Mouse (Mus musculus): ENCODE results near the gene Emc3. TPM values are rescaled to one million over a fixed set of nuclear protein-coding genes. Genes with fewer than 3 reads are reported as not detected.
A peak's percentile ranks its signal among the peaks of the same experiment; 100 is the strongest.

Gene Emc3
- total RNA-seq (2014; fragmentation: Nextera tagmentation) (54.4 and 56.1 TPM in 2 replicates), total RNA-seq (2017) (34.8 and 37.1 TPM in 2 replicates), polyA plus RNA-seq (2012) (18.8 and 22.9 TPM in 2 replicates)

GRCm38 (mm10) chr6:113530932-113531839 lies at the start of gene Emc3, which contains the start of gene Fancd2:
Emc3 (minus strand) TSS chr6:113531652.
Fancd2 (plus strand) TSS chr6:113531682.
- TF ChIP-seq TAL1 (conservative IDR thresholded peaks at IDR 0.05; ENCODE audit: low read depth, low read length) (no peak), GATA2 (IDR thresholded peaks at IDR 0.05; ENCODE audit: borderline replicate concordance, low read depth, low read length) (no peak), GATA1 (IDR thresholded peaks at IDR 0.05; ENCODE audit: borderline replicate concordance, low read length) (no peak), POLR2AphosphoS5 (IDR thresholded peaks at IDR 0.05; ENCODE audit: insufficient replicate concordance, low read depth, low read length) (no peak), CTCF (IDR thresholded peaks at IDR 0.05; ENCODE audit: low read depth, low read length) (no peak)
- DNase-seq (ENCODE audit: low spot score) (peak; percentile 74), ATAC-seq (ENCODE audit: extremely low read depth, insufficient number of reproducible peaks, low FRiP score, poor library complexity, severe bottlenecking) (peak; percentile 72)
- Histone ChIP-seq H3K4me1 (ENCODE audit: insufficient read depth, low read depth, low read length) (peaks cover 31% of the 10 kb centered on the region), H3K27me3 (ENCODE audit: insufficient read depth, low read length) (no peaks in the 10 kb centered on the region), H3K4me3 (ENCODE audit: low read depth, low read length) (peak within 1 kb of the TSS; percentile 95), H3K36me3 (replicated peaks) (peaks cover 53% of the 10 kb centered on the region), H3K9me3 (replicated peaks) (no peaks in the 10 kb centered on the region)

GRCm38 (mm10) chr6:113579306-113579705 lies 47.9 kb upstream of the Emc3 start:
- TF ChIP-seq POLR2AphosphoS5 (IDR thresholded peaks at IDR 0.05; ENCODE audit: insufficient replicate concordance, low read depth, low read length) (no peak), GATA2 (IDR thresholded peaks at IDR 0.05; ENCODE audit: borderline replicate concordance, low read depth, low read length) (no peak), TAL1 (conservative IDR thresholded peaks at IDR 0.05; ENCODE audit: low read depth, low read length) (no peak), GATA1 (IDR thresholded peaks at IDR 0.05; ENCODE audit: borderline replicate concordance, low read length) (no peak), CTCF (IDR thresholded peaks at IDR 0.05; ENCODE audit: low read depth, low read length) (no peak)
- Histone ChIP-seq H3K4me1 (ENCODE audit: insufficient read depth, low read depth, low read length) (no peaks in the 10 kb centered on the region), H3K9me3 (replicated peaks) (no peaks in the 10 kb centered on the region), H3K4me3 (ENCODE audit: low read depth, low read length) (no peak overlapping the region), H3K27me3 (ENCODE audit: insufficient read depth, low read length) (no peaks in the 10 kb centered on the region), H3K36me3 (replicated peaks) (peaks cover 88% of the 10 kb centered on the region)
- DNase-seq (ENCODE audit: low spot score), result no peak
- ATAC-seq (ENCODE audit: extremely low read depth, insufficient number of reproducible peaks, low FRiP score, poor library complexity, severe bottlenecking), result no peak

- no peak for TF ChIP-seq POLR2AphosphoS5 (IDR thresholded peaks at IDR 0.05; ENCODE audit: insufficient replicate concordance, low read depth, low read length)
- TF ChIP-seq GATA2 (IDR thresholded peaks at IDR 0.05; ENCODE audit: borderline replicate concordance, low read depth, low read length), result no peak
- no peak for TF ChIP-seq GATA1 (IDR thresholded peaks at IDR 0.05; ENCODE audit: borderline replicate concordance, low read length)
- no peak for TF ChIP-seq TAL1 (conservative IDR thresholded peaks at IDR 0.05; ENCODE audit: low read depth, low read length)
- TF ChIP-seq CTCF (IDR thresholded peaks at IDR 0.05; ENCODE audit: low read depth, low read length), result no peak
- no peaks in the 10 kb centered on the region for H3K9me3 ChIP-seq (replicated peaks)
- ATAC-seq (ENCODE audit: extremely low read depth, insufficient number of reproducible peaks, low FRiP score, poor library complexity, severe bottlenecking), result no peak
- peaks cover 86% of the 10 kb centered on the region for H3K36me3 ChIP-seq (replicated peaks)
- H3K4me3 ChIP-seq (ENCODE audit: low read depth, low read length), result no peak overlapping the region
- no peaks in the 10 kb centered on the region for H3K27me3 ChIP-seq (ENCODE audit: insufficient read depth, low read length)
- H3K4me1 ChIP-seq (ENCODE audit: insufficient read depth, low read depth, low read length), result no peaks in the 10 kb centered on the region
- DNase-seq (ENCODE audit: low spot score), result no peak
Measured at GRCm38 (mm10) chr6:113576044-113576443, 44.6 kb upstream of the Emc3 start.

DNA sequence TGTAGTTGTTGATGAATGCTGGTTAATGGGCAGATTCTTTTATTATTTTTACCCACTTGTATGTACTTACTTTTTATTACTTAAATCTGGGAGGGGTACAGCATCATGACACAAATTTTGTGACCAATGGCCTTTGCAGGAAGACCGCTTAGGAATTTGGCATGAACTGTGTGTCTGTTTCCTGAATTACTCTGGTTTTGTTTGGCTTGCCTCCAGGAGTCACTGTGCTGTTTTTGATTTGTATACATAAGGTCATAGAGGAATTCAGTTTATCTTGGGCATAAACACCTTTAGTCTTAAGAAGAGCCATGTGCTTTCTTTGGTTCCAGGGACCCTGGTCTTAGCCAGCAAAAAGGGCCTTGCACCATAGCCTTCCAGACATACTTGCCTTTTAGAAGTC lies 33.1 kb upstream of the Emc3 start:
- Histone ChIP-seq H3K36me3 (replicated peaks) (peaks cover 99% of the 10 kb centered on the region), H3K4me3 (ENCODE audit: low read depth, low read length) (no peak overlapping the region), H3K27me3 (ENCODE audit: insufficient read depth, low read length) (no peaks in the 10 kb centered on the region), H3K4me1 (ENCODE audit: insufficient read depth, low read depth, low read length) (peaks cover 3% of the 10 kb centered on the region; the same call in 1 of the 2 replicates), H3K9me3 (replicated peaks) (no peaks in the 10 kb centered on the region)
- DNase-seq (ENCODE audit: low spot score), result no peak
- TF ChIP-seq TAL1 (conservative IDR thresholded peaks at IDR 0.05; ENCODE audit: low read depth, low read length) (no peak), GATA1 (IDR thresholded peaks at IDR 0.05; ENCODE audit: borderline replicate concordance, low read length) (no peak), CTCF (IDR thresholded peaks at IDR 0.05; ENCODE audit: low read depth, low read length) (no peak), POLR2AphosphoS5 (IDR thresholded peaks at IDR 0.05; ENCODE audit: insufficient replicate concordance, low read depth, low read length) (no peak), GATA2 (IDR thresholded peaks at IDR 0.05; ENCODE audit: borderline replicate concordance, low read depth, low read length) (no peak)
- no peak for ATAC-seq (ENCODE audit: extremely low read depth, insufficient number of reproducible peaks, low FRiP score, poor library complexity, severe bottlenecking)

GRCm38 (mm10) chr6:113559736-113560135 lies 28.3 kb upstream of the Emc3 start:
- ATAC-seq (ENCODE audit: extremely low read depth, insufficient number of reproducible peaks, low FRiP score, poor library complexity, severe bottlenecking), result no peak
- peaks cover 91% of the 10 kb centered on the region for H3K36me3 ChIP-seq (replicated peaks)

GRCm38 (mm10) chr6:113543906-113544481 lies 12.5 kb upstream of the Emc3 start:
- TF ChIP-seq CTCF (IDR thresholded peaks at IDR 0.05; ENCODE audit: low read depth, low read length) (no peak), GATA2 (IDR thresholded peaks at IDR 0.05; ENCODE audit: borderline replicate concordance, low read depth, low read length) (no peak), GATA1 (IDR thresholded peaks at IDR 0.05; ENCODE audit: borderline replicate concordance, low read length) (no peak), TAL1 (conservative IDR thresholded peaks at IDR 0.05; ENCODE audit: low read depth, low read length) (no peak), POLR2AphosphoS5 (IDR thresholded peaks at IDR 0.05; ENCODE audit: insufficient replicate concordance, low read depth, low read length) (no peak)
- DNase-seq (ENCODE audit: low spot score), result no peak
- ATAC-seq (ENCODE audit: extremely low read depth, insufficient number of reproducible peaks, low FRiP score, poor library complexity, severe bottlenecking), result no peak
- Histone ChIP-seq H3K4me3 (ENCODE audit: low read depth, low read length) (no peak overlapping the region), H3K4me1 (ENCODE audit: insufficient read depth, low read depth, low read length) (no peaks in the 10 kb centered on the region), H3K9me3 (replicated peaks) (no peaks in the 10 kb centered on the region), H3K36me3 (replicated peaks) (peaks cover 84% of the 10 kb centered on the region), H3K27me3 (ENCODE audit: insufficient read depth, low read length) (no peaks in the 10 kb centered on the region)

More at GRCm38 (mm10) chr6:113559736-113560135, 28.3 kb upstream of the Emc3 start:
- H3K4me1 ChIP-seq (ENCODE audit: insufficient read depth, low read depth, low read length), result peaks cover 11% of the 10 kb centered on the region
- H3K4me3 ChIP-seq (ENCODE audit: low read depth, low read length), result no peak overlapping the region
- no peak for DNase-seq (ENCODE audit: low spot score)
- no peaks in the 10 kb centered on the region for H3K9me3 ChIP-seq (replicated peaks)
- no peaks in the 10 kb centered on the region for H3K27me3 ChIP-seq (ENCODE audit: insufficient read depth, low read length)
- TF ChIP-seq GATA1 (IDR thresholded peaks at IDR 0.05; ENCODE audit: borderline replicate concordance, low read length) (no peak), GATA2 (IDR thresholded peaks at IDR 0.05; ENCODE audit: borderline replicate concordance, low read depth, low read length) (no peak), TAL1 (conservative IDR thresholded peaks at IDR 0.05; ENCODE audit: low read depth, low read length) (no peak), POLR2AphosphoS5 (IDR thresholded peaks at IDR 0.05; ENCODE audit: insufficient replicate concordance, low read depth, low read length) (no peak), CTCF (IDR thresholded peaks at IDR 0.05; ENCODE audit: low read depth, low read length) (no peak)
